Mouse (Mus musculus): ENCODE measurements at regions not wholly inside any gene's neighbourhood (a gene's known extent, or its start where the extent isn't known, plus 50 kb on each side); places are given as distances from the start of the nearest gene placed in this dataset.
A peak's percentile ranks its signal among the peaks of the same experiment; 100 is the strongest.

DNA sequence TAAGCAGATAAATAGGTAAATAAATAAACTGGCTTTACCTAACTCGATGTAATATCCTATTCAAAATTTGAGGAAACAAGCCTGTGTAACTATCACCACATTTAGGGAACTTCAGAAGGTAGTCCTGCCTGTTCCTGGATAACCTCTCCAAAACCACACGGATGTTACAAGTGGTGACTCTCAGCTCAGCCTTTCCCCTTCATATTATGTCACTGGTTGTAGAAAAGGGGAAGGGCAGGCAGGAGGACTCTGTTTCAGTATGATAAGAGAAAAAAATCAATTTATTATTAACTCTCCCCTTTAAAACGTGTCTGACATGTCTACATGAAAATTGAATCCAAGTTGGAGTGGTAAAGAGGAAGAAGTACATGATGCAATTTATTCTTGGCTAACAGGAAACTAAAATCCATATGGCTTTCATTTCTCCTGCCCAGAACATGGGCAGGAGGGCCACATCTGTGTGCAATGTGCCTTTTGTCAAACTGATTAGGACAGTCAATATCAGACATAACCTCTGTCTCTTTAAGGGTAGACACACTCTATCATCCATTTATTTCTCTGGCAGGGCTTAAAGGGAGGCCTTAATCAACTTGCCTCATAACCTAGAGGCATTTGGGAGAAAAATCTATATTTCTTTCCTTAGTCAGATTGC is 353.9 kb upstream of the Slco3a1 start:
- intact Hi-C loops (cut with DNase I): no loop called here
- DNase-seq: no peak

DNA sequence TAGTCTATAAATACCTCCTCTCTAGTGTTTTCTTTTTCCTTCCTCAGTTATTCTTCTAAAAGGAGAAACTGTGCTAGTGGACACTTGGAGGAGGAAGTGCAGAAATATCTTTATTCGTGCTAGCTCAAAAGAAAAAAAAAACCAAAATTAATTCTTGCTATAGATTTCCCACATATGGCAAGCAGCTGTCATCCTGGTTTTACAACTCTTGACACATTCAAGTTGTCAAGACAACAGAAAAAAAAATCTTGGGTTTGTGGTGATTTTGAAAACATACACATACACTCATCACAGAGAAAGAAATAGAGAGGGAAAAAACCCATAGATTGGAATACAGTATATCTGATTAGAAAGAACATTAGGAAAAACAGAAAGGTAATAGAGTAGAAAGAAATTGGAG is 352.8 kb upstream of the Slco3a1 start:
- no peak for DNase-seq
- intact Hi-C loops (cut with DNase I): no loop called here

DNA sequence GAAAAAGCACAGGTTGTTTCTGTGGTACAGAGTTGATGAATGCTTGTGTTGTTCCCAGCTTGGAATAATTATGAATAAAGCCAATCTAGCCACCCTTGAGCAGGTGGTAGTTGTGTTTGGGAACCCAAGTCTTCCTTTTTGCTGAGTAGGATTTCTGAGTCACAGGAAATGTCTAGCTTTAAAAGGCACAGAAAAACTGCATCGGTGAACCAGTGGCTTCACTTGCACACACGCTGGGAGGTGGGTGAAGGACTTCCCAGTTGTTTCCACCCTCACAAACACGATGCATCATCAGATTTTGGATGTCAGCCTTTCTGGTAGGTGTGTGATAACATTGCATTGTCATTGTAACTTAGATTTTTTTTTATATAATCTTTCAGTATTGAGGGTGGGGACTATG is 322.9 kb upstream of the Slco3a1 start:
- intact Hi-C loops (cut with DNase I): no loop called here

DNA sequence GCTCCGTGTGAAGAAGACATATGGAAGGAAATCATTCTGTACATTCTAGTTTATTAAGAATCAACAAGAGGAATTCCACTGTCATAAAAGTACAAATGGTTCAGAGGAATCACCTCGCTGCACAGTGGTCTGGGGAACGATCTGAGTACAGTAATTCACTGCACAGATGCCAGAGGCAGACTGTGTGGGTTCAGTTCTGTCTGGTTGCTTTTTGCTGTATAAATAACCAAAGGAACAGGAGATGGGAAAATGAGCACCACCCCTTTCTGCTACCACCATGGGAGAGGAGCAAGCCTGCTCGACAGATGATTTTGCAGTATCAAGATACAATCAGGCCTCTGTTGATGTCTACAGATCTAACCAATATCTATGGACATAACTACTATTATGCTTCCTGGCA is 322.1 kb upstream of the Slco3a1 start:
- intact Hi-C loops (cut with DNase I): no loop called here

More for the DNA sequence above, 322.9 kb upstream of the Slco3a1 start:
- DNase-seq: no peak

DNA sequence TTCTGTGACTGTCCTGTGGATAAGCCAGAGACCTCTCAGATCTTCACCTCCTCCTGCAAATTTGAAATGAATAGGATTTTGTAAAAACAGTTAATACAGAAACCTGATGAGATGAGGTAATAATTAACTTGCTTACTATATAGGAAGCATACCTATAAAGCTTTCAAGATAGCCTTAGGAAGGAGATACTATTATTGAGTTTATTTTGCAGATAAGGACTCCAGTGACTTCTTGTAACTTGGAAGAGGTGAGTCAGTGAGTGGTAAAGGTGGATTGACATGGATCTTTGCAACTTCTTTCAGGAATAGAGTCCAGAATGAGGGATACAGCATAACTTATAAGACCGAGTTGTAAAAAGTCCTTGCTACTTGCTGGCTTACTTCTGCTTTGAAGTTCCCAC is 315.7 kb upstream of the Slco3a1 start:
- DNase-seq: no peak
- intact Hi-C loops (cut with DNase I): no loop called here

More for the DNA sequence above, 322.1 kb upstream of the Slco3a1 start:
- DNase-seq: no peak

DNA sequence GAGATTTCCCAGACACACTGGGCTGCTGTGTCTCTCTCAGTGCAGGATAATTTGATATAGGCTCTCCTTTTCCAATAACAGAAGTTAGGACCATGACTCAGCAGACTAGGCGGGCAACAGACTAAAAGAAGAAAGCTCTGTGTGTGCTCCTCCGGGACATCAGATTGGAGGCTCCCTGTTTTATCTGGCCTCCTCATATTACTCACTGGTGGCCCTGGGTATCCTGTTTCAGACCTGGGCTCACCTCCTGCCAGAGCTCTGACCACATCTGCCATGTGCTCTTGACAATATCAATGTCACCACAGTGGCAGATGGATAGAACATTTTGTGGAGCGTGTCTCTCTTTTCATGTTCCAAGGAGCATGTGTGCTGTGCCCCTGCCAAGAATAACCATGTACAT is 308.1 kb upstream of the Slco3a1 start:
- intact Hi-C loops (cut with DNase I): loop anchor here (10.0 kb wide), 2 partner anchors 308 to 438 kb away; partner anchors contain the start of gene Slco3a1
- peak; percentile 8 to 31 for DNase-seq

DNA sequence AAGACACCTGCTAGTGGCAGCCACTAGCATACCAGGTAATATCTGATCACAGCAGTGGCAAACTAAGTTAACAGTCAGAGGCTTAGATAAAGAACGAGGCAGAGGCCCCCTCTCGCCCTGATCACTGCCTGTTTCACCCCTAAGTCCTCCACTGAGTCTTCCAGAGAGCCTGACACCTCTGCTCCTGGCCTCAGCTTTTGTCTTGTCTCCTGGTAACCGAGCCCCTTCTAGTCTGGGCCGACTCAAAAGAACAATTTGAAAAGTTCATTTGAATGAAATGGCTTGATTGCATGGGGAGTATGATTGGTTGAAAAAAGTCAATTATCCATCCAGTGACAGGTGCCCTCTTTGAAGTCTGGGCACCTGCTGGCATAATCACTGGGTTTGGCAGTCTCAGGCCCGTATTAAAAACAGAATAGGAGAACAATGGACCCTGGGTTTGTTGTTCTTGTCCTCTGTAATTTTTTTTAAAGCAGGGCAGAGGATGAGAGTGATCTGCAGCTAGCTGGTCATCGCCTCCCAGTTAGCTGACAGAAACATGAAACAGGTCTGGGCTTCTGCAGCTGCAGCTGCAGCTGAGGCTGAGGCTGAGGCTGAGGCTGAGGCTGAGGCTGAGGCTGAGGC is 289.8 kb upstream of the Slco3a1 start:
- DNase-seq: no peak
- intact Hi-C loops (cut with DNase I): no loop called here

DNA sequence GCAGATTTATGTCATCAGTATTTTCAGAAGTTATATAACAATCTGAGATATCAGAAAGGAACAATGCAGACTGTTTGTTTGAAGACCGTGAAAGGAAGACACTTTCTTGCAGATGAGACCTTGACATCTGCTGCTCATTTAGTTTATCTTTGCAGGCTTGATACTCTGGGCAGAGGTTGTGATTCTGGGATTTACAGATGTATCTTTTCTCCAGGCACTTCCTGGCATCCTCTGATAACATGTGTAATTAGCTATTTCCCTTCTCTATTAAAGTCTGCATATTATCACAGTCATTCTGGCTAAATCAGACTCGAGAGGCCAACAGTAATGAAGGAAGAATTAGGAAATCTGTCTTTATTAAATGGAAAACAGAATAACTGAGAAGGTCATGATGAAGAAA is 268.7 kb upstream of the Slco3a1 start:
- intact Hi-C loops (cut with DNase I): no loop called here
- no peak for DNase-seq

DNA sequence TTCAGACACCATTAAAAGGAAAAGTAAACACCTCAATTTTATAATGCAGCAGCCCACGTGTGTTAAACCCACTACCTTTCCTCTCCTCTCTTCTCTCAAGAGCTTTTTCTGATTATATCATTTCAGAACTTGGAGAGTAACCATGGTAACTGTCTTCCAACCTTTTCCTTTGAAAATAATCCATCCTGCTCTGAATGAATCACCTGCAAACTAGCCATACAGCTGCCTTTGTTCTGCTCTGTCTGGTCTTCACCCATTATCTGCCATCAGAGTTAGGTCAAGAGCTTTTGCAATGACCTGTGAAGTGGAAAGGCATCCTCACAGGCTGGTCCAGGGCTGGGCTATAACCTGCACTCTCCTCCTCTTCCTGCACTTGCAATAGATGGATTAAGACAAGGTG is 238.7 kb upstream of the Slco3a1 start:
- intact Hi-C loops (cut with DNase I): no loop called here
- DNase-seq: no peak

DNA sequence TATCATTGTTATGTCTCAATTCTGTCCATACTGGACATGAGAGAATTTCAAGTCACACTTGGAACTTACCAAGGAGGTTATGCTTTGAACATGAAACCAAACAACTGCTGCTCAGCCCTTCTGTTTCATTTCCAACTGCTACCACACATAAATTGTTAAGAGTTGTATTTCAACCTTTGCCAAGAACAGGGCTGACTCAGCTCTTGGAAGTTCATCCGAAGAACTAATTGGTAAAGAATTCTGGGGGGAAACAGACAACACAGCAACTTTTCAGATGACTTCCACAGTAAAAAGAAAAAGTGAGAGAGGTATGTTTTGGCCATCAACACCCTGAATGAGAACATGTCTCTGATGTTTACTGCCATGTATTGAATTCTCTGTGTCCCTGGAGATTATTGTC is 234.1 kb upstream of the Slco3a1 start:
- intact Hi-C loops (cut with DNase I): loop anchor here (10.0 kb wide), 1 partner anchor 316 kb away; no protein-coding TSS in a partner anchor
- no peak for DNase-seq

DNA sequence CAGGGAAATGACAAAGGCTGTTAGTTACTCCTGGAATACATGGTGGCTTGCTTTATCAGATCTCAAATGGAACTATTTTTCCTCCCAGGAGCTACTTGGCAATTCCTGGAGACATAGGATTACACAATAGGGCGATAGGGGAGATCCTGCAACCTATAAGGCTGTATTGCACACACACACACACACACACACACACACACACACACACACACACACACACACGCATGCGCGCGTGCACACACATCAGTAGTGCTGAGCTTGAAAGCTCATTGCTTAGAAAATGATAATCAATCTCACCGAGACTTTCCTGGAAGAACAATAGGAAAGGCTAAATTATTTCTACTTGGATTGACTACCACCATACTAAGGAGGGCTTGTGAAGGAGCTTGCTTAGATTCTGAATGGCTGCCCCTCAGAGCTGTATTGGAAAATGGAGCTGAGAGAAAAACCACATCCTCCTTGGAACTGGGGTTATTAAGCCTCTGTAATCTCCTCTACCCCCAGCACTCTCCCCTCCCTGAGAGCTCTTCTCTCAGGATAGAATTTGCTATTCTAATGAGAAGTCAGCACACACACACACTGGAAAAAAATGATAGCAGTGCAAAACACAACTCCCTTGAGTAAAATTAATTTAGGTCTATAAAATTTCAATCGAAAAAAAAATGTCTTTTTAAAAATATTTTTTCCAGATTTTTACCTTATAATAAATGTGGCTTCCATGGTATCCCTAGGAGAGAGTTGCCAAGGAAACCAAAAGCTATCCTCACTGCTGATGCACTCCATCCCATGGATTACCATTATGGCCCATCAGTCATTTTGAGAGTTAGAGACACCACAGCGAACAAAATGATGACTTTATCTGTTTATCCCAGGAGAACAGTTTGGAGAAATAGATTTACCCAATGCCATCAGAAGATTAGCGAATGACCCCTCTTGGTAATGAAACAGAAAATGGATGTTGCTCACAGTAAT is 217.1 kb upstream of the Slco3a1 start:
- intact Hi-C loops (cut with DNase I): no loop called here
- DNase-seq: no peak

DNA sequence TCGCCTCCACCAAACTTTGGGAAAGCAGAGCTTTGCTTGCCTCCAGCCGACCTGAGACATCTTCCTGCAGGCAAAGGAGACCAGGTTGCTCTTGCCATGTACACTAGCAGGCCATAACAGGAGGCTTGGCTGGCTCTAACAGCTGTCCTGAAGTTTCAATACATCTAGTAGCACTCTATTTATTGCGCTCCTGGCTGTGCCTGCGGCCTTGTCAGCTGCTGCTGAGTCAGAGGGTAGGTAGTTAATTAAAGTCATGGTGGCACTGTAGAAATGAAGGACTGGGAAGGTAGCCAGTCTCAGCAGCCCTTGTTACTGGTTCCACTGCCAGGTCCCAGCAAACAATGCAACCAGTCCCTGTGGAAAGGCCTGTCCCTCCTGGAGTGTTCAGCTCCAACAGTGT is 212.0 kb upstream of the Slco3a1 start:
- DNase-seq: peak; percentile 4 to 14
- intact Hi-C loops (cut with DNase I): no loop called here

DNA sequence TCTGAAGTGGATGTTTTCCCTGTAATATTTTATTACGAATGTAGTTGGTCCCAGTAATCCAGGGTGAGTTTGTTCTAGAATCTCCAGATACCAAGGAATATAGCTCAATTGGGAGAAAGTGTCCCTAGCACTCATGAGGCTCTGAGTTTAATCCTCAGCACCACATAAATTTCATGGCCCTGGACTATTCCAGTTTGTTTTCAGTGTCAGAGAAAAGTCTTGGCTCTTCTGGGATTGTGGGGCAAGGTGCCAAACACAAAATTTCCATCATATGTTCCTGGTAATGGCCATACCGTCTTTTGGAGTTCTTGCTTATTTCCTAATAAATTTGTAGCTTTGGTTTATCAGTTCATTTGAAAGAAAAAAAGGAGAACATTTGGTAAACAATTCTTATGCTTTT is 202.9 kb upstream of the Slco3a1 start:
- intact Hi-C loops (cut with DNase I): no loop called here
- DNase-seq: no peak

DNA sequence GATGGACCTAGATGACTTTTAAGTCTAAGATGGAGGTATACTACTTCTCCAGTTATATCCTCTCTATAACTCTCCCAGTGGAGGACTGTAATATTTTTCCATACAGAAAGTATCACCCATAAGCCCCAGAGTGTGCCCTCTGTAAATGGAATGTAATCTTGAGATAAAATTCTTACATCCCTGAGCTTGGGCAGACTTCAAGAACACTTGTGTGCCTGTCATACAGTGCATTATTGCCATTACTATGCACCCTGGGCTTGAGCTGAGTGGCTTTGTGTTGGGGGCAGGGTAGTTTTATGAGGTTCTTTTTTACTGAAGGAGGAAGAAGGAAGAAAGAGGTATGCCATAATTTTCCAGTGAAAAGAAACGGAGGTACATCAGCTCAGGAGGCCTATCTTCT is 193.1 kb upstream of the Slco3a1 start:
- intact Hi-C loops (cut with DNase I): no loop called here
- no peak for DNase-seq

DNA sequence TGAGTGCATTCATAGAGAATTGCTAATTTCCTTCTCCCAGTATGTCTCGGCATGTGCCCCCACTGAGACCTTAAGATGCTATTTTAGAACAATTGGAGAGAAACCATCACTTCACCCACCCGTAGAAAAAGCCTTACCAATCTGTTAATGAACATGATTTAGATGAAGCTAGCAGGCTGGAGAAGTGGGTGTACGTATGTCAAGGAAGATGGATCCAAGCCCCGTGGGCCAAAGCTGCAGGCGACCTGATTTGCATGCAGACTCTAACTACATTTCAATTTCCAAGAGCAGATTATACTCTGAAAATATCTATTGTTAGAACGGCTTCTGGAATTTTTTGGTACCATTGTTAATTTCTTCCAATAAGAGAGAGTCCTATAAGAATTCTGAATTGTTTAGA is 180.4 kb upstream of the Slco3a1 start:
- DNase-seq: no peak

DNA sequence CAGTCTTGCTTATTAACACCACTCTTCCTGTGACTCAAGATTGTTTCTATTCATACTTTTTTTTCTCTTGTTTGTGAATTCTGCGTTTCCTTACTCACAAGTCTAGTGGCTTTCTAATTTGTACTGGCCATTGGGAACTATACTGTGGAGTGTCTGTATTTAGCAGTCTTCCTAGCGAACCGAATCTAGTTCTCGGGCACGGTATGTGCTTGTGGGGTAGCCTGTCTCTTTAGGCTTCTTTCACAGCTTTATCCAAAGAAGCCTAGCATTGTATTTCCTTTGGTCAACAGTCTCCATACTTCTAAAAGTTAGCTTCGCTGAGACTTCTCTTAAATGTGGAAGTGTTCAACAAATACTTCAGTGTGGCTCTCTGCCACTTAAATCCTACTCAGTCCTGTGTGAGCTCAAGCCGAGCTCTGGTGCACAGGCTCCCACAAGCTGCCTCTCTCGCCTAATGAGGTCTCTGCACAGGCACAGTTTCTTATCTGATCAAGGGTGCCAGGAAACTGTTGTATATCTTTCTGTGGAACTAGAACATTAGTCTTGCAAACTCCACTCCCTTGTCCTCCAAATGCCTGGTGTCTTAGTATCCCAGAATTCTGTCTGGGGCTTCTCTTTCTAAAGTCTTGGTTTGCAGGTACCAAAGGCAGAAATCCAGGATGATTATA is 171.9 kb upstream of the Slco3a1 start:
- DNase-seq: no peak
- intact Hi-C loops (cut with DNase I): no loop called here

More for the DNA sequence above, 180.4 kb upstream of the Slco3a1 start:
- intact Hi-C loops (cut with DNase I): no loop called here

DNA sequence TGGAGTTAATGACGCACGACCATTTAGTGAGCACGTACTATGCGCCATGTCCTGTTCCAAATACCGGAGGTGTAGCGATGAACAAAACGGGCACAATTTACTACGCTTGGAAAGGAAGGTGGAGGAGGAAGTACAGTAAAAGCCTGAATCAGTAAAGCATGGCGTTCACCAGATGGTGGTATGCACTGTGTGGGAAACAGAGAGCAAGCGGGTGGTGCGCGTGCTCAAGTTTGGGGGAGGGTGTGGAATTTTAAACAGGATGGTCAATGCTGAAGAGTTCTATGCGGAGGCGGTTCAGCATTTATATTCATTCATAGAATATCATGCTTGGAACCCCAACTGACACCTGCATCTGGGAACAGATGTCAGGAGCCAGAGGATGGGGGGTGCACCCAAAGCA is 164.7 kb upstream of the Slco3a1 start:
- DNase-seq: no peak
- intact Hi-C loops (cut with DNase I): no loop called here

DNA sequence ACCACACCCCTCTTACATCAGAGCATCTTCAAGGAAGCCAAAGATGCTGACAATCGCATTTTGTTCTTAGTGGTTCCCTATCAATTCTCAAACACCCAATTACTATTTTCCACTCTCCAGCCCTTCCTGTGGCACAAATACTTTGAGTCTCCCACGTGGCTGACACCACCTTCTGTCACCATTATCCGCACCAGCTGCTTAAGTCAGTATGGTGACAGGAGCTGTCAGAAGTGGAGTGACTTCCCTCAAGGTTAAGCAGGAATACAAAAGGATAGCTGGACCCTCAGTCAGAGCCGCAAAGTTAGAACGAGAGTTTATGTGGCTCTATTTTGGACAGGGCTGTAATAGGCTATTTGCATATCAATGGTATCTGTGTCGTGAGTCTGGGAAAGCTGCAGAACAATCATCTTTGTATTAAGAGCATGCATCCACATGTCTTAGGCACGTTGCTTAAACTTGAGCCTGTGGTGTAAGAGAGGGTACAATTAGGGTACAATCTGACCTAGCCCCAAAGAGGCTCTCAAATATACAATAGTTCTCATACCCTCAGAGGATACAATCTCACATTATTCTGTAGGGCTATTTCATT is 155.5 kb upstream of the Slco3a1 start:
- intact Hi-C loops (cut with DNase I): no loop called here
- DNase-seq: no peak

DNA sequence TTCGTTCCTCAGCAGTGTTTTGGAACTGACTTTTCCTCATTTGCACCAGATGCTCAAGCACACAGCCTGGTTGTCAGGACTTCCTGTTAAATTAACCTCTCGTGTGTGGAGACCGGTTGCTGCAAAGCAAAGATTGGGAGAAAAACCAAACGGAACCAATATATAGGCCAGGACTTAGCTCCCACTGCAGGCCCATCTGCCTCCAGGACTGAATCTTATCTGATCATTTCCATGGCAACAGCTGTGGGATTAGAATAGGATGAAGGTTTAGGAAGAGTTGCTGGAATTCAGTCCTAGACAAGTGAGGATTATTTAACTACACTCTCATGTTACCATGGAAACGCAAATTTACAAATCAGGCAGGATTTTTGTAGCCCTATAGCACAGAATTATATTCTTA is 154.4 kb upstream of the Slco3a1 start:
- DNase-seq: no peak

DNA sequence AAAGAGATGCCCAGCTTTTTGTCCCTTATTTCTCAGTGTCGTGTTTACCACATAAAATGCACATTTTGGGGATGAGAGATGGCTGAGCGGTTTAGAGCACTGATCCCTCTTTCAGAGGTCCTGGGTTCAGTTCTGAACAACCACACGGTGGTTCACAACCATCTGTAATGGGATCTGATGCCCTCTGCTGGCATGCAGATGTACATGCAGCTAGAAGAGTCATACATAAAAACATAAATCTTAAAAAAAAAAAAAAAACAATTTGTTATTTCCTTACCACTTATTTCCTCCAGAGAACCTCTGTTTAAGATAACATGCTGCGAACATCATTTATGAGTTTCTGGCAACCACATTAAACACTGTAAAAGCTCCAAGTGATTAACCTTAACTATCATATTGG is 149.0 kb upstream of the Slco3a1 start:
- intact Hi-C loops (cut with DNase I): no loop called here
- no peak for DNase-seq

More for the DNA sequence above, 154.4 kb upstream of the Slco3a1 start:
- intact Hi-C loops (cut with DNase I): no loop called here

All from heart, postnatal 36 days (tissue).